Mouse (Mus musculus) liver, adult (tissue): Measurements from ENCODE around the gene Lcor.

Experiments
- GATA4 ChIP-seq: IDR thresholded peaks from 2 replicates; pipeline ENCODE4 v1.6.1; 2014; ENCODE audit warnings: mild to moderate bottlenecking, low read length; ENCODE audit not compliant: insufficient replicate concordance

The Lcor gene

GRCm38 (mm10) chr19:41482190-41482908 lies at the start of gene Lcor:
Gene Lcor, plus strand, starts transcription at chr19:41482637.
- TF ChIP-seq GATA4, result no peak

- no peak for TF ChIP-seq GATA4
Observed at GRCm38 (mm10) chr19:41435366-41435765, 47.1 kb upstream of the Lcor start.

- TF ChIP-seq GATA4, result no peak
Observed at GRCm38 (mm10) chr19:41436461-41436860, 46.0 kb upstream of the Lcor start.

- no peak for TF ChIP-seq GATA4
Observed at GRCm38 (mm10) chr19:41438953-41439352, 43.5 kb upstream of the Lcor start.

- TF ChIP-seq GATA4, result no peak
Observed at GRCm38 (mm10) chr19:41441446-41441845, 41.0 kb upstream of the Lcor start.

GRCm38 (mm10) chr19:41441911-41442607 lies 40.4 kb upstream of the Lcor start:
- no peak for TF ChIP-seq GATA4

GRCm38 (mm10) chr19:41442608-41442969 lies 39.8 kb upstream of the Lcor start:
- TF ChIP-seq GATA4, result no peak

- no peak for TF ChIP-seq GATA4
Observed at GRCm38 (mm10) chr19:41444491-41444890, 37.9 kb upstream of the Lcor start.

GRCm38 (mm10) chr19:41445013-41445610 lies 37.3 kb upstream of the Lcor start:
- TF ChIP-seq GATA4, result no peak

GRCm38 (mm10) chr19:41445723-41446122 lies 36.7 kb upstream of the Lcor start:
- TF ChIP-seq GATA4, result no peak

- no peak for TF ChIP-seq GATA4
Observed at GRCm38 (mm10) chr19:41447166-41447565, 35.3 kb upstream of the Lcor start.

- TF ChIP-seq GATA4, result no peak
Observed at GRCm38 (mm10) chr19:41447760-41448159, 34.7 kb upstream of the Lcor start.

- TF ChIP-seq GATA4, result no peak
Observed at GRCm38 (mm10) chr19:41449415-41450075, 32.9 kb upstream of the Lcor start.

- no peak for TF ChIP-seq GATA4
Observed at GRCm38 (mm10) chr19:41452166-41452565, 30.3 kb upstream of the Lcor start.

- TF ChIP-seq GATA4, result no peak
Observed at GRCm38 (mm10) chr19:41454601-41455000, 27.8 kb upstream of the Lcor start.
